8 mouse cellular contexts compared by ENCODE assay signal in the genomic region with DNA sequence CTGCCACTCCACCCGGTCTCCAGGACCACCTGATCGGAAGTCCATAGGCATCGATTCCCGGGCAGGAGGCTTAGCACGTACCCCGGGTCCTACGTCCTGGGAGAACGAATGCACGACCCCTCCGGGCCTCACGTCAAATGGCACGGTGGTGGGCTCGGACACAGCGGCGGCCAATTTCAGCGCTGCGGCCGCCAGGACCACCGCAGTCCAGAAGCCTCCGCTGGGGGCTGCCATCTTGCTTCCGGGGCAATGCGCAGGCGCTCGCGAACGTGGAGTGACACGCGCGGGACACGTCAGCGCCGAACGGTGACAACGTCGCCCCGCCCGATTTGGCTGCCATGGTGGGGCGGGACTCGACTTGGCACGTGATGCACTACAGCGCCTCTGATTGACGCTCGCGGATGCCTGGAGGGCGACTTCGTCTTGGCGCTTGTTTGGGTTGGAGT. TPM values are rescaled to one million over a fixed set of nuclear protein-coding genes. Genes with fewer than 3 reads are reported as not detected.
DNase-seq lines count a peak whose midpoint lies in the region; ATAC-seq and TF ChIP-seq lines count a peak whose summit lies in the region.

A gene (minus strand): TSS at position 263 of the 446 bp plus-strand sequence.

- under 1% methylated on average over 47 of the region's 47 CpGs for WGBS in embryonic facial prominence, embryonic 13.5 days
- WGBS in kidney, adult 2 months, result under 1% methylated on average over 47 of the region's 47 CpGs
- under 1% methylated on average over 47 of the region's 47 CpGs for WGBS in limb, embryonic 12.5 days
- 0% methylated on average over 47 of the region's 47 CpGs for WGBS in midbrain, embryonic 15.5 days
- WGBS in spleen, adult 2 months, result under 1% methylated on average over 47 of the region's 47 CpGs

- H3K27ac ChIP-seq in embryonic facial prominence, embryonic 13.5 days, result peak within 1 kb of the TSS; percentile 62; the same call in 1 of the 2 replicates
- 0 out of 2 replicates have a peak within 1 kb of the TSS, but pooled peaks have one; percentile 17 for H3K27ac ChIP-seq in kidney, adult 2 months (ENCODE audit: insufficient read depth, low read depth, low read length)
- peak within 1 kb of the TSS; percentile 74 for H3K27ac ChIP-seq in limb, embryonic 12.5 days
- H3K27ac ChIP-seq in midbrain, embryonic 15.5 days, result peak within 1 kb of the TSS; percentile 80
- H3K27ac ChIP-seq in spleen, adult 2 months (ENCODE audit: insufficient read depth, low read length), result peak within 1 kb of the TSS; percentile 55

- no peak for TF ChIP-seq CTCF in kidney, adult 2 months (conservative IDR thresholded peaks at IDR 0.05; ENCODE audit: insufficient read depth, insufficient read length, low read depth, low read length)
- no peak for TF ChIP-seq CTCF in spleen, adult 2 months (IDR thresholded peaks at IDR 0.05; ENCODE audit: extremely low read depth, insufficient read depth, insufficient read length, insufficient replicate concordance)

- H3K9me3 ChIP-seq in embryonic facial prominence, embryonic 13.5 days, result no peaks in the 10 kb centered on the region
- no peaks in the 10 kb centered on the region for H3K9me3 ChIP-seq in limb, embryonic 12.5 days
- H3K9me3 ChIP-seq in midbrain, embryonic 15.5 days, result no peaks in the 10 kb centered on the region

- H3K4me2 ChIP-seq in embryonic facial prominence, embryonic 13.5 days, result peak within 1 kb of the TSS; percentile 88
- peak within 1 kb of the TSS; percentile 94 for H3K4me2 ChIP-seq in limb, embryonic 12.5 days
- H3K4me2 ChIP-seq in midbrain, embryonic 15.5 days, result peak within 1 kb of the TSS; percentile 87

- no peaks in the 10 kb centered on the region for H3K27me3 ChIP-seq in embryonic facial prominence, embryonic 13.5 days
- H3K27me3 ChIP-seq in kidney, adult 2 months (replicated peaks; ENCODE audit: control insufficient read depth, insufficient read depth, low read length), result no peaks in the 10 kb centered on the region
- no peaks in the 10 kb centered on the region for H3K27me3 ChIP-seq in limb, embryonic 12.5 days
- H3K27me3 ChIP-seq in midbrain, embryonic 15.5 days (replicated peaks), result no peaks in the 10 kb centered on the region
- H3K27me3 ChIP-seq in spleen, adult 2 months (ENCODE audit: control insufficient read depth, insufficient read depth, low read length), result no peaks in the 10 kb centered on the region

- peaks cover 61% of the 10 kb centered on the region for H3K36me3 ChIP-seq in embryonic facial prominence, embryonic 13.5 days
- no peaks in the 10 kb centered on the region for H3K36me3 ChIP-seq in kidney, adult 2 months (ENCODE audit: control insufficient read depth, insufficient read depth, low read length)
- peaks cover 59% of the 10 kb centered on the region for H3K36me3 ChIP-seq in limb, embryonic 12.5 days
- H3K36me3 ChIP-seq in midbrain, embryonic 15.5 days (replicated peaks), result peaks cover 31% of the 10 kb centered on the region
- peaks cover 19% of the 10 kb centered on the region for H3K36me3 ChIP-seq in spleen, adult 2 months (ENCODE audit: control insufficient read depth, insufficient read depth, low read length)

- peak; percentile 97 for DNase-seq in 3134 (ENCODE audit: extremely low read depth, insufficient read length, low spot score)
- DNase-seq in adrenal gland, postnatal 36 days, result peak; percentile 97
- peak; percentile 97 to 98 for DNase-seq in heart, adult 18-20 months
- DNase-seq in kidney, adult 2 months, result peak; percentile 98
- peak; percentile 86 to 94 for DNase-seq in spleen, adult 2 months (ENCODE audit: low read depth in 1 of 2, low spot score in 2 of 2)

- no peak for TF ChIP-seq POLR2A in kidney, adult 2 months (IDR thresholded peaks at IDR 0.05; ENCODE audit: low read depth, low read length)
- peak; percentile 7; the same call in 1 of the 2 replicates for TF ChIP-seq POLR2A in spleen, adult 2 months (IDR thresholded peaks at IDR 0.05; ENCODE audit: low read depth, low read length)

- peaks cover 28% of the 10 kb centered on the region for H3K4me1 ChIP-seq in embryonic facial prominence, embryonic 13.5 days
- 0 out of 2 replicates have a peak, but pooled peaks cover 3% of the 10 kb centered on the region for H3K4me1 ChIP-seq in kidney, adult 2 months (ENCODE audit: control insufficient read depth, insufficient read depth, low read length)
- peaks cover 27% of the 10 kb centered on the region for H3K4me1 ChIP-seq in limb, embryonic 12.5 days (replicated peaks)
- H3K4me1 ChIP-seq in midbrain, embryonic 15.5 days, result peaks cover 26% of the 10 kb centered on the region
- peaks cover 2% of the 10 kb centered on the region; the same call in 1 of the 2 replicates for H3K4me1 ChIP-seq in spleen, adult 2 months (ENCODE audit: control insufficient read depth, insufficient read depth, insufficient read length)

- H3K9ac ChIP-seq in embryonic facial prominence, embryonic 13.5 days, result peak within 1 kb of the TSS; percentile 89
- H3K9ac ChIP-seq in limb, embryonic 12.5 days (replicated peaks), result peak within 1 kb of the TSS; percentile 74
- peak within 1 kb of the TSS; percentile 83 for H3K9ac ChIP-seq in midbrain, embryonic 15.5 days

- H3K4me3 ChIP-seq in embryonic facial prominence, embryonic 13.5 days, result peak within 1 kb of the TSS; percentile 89
- peak within 1 kb of the TSS; percentile 87 for H3K4me3 ChIP-seq in kidney, adult 2 months (ENCODE audit: insufficient read depth, low read depth, low read length)
- peak within 1 kb of the TSS; percentile 81 for H3K4me3 ChIP-seq in limb, embryonic 12.5 days (replicated peaks)
- H3K4me3 ChIP-seq in midbrain, embryonic 15.5 days, result peak within 1 kb of the TSS; percentile 79
- H3K4me3 ChIP-seq in spleen, adult 2 months (ENCODE audit: extremely low read depth, insufficient read depth, insufficient read length), result peak within 1 kb of the TSS; percentile 87

- peak; percentile 87 for ATAC-seq in embryonic facial prominence, embryonic 13.5 days (ENCODE audit: insufficient number of reproducible peaks, insufficient read depth, low FRiP score, low TSS enrichment, low read depth)
- ATAC-seq in limb, embryonic 12.5 days (ENCODE audit: insufficient number of reproducible peaks, insufficient read depth, low FRiP score, low TSS enrichment, low read depth), result peak; percentile 83
- peak; percentile 97 for ATAC-seq in midbrain, embryonic 15.5 days (replicated peaks)

RNA-seq across cellular contexts. Expression of the gene that starts here (rescaled TPM):
- total RNA-seq in adrenal gland, postnatal 36 days (2021), result 10 to 100 TPM; 60.0 to 61.1 TPM
- polyA plus RNA-seq in embryonic facial prominence, embryonic 13.5 days (2015; fragmentation: Nextera tagmentation; extraction: Ambion mirVana), result 86.3 and 91.0 TPM in 2 replicates
- total RNA-seq in heart, adult 18-20 months (2021), result 10 to 100 TPM; 25.4 to 26.1 TPM
- 60.6 and 71.7 TPM in 2 replicates for polyA plus RNA-seq in kidney, adult 2 months (2012; rRNA removed)
- 69.3 and 78.4 TPM in 2 replicates for polyA plus RNA-seq in limb, embryonic 12.5 days (2016; fragmentation: Nextera tagmentation; extraction: Ambion mirVana)
- 74.9 and 76.4 TPM in 2 replicates for polyA plus RNA-seq in midbrain, embryonic 15.5 days (2015; fragmentation: Nextera tagmentation; extraction: Ambion mirVana)
- 27.5 and 36.4 TPM in 2 replicates for polyA plus RNA-seq in spleen, adult 2 months (2012; rRNA removed)

Comparison
In these comparisons a context has a peak if more than half of its experiments do, and no peak if none do; other contexts are left out.
1. Peak in every context shown above with its lines: DNase-seq, ATAC-seq, H3K4me3 ChIP-seq and H3K27ac ChIP-seq.
2. H3K27ac ChIP-seq: peak in every context shown above with its lines; median percentile 80 in midbrain, embryonic 15.5 days; 74 in limb, embryonic 12.5 days; 62 in embryonic facial prominence, embryonic 13.5 days; 55 in spleen, adult 2 months; 17 in kidney, adult 2 months.